Mouse (Mus musculus) skeletal muscle tissue, adult 2 months (tissue): ENCODE measurements around the gene Szrd1.

Experiments
- DNase-seq: peaks from one replicate; pipeline ENCODE4 v3.0.0-alpha.2; 2012; ENCODE audit warnings: low read depth, low spot score

Szrd1 gene

GRCm38 (mm10) chr4:141114521-141114981 is 25.0 kb downstream of the Szrd1 start:
- no peak for DNase-seq

- DNase-seq, result no peak
Observed at GRCm38 (mm10) chr4:141113831-141114230, 25.7 kb downstream of the Szrd1 start.

- no peak for DNase-seq
Observed at GRCm38 (mm10) chr4:141108196-141108732, 31.3 kb downstream of the Szrd1 start.

DNA sequence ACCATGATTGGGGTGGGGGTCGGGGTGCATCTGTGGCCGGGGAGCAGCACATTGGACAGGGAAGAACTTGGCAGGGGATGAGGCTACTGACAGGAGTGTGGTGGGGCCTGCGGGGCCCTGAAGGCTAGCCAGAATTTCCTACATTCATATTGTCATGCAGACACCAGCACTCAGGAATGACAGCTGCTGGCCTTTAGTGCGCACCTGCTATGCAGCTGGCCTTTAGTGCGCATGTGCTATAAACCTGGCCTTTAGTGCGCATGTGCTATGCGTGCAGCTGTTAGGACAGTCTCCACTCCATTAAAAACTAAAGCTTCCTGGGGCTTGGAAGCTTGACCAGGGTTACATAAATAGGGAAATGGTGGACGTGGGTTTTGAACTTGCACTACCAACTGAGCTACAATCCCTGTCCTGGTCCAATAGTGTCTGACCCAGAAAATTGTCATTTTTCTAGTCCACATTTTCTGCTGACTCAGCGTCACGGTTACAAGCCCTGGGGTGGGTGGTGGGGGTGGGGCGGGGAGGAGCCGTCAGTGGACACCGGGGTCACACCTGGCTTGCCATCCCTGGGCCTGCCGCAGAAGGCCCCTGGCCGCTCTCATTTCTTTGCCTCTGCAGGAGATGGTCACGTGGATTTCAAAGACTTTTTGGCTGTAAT is 32.9 kb downstream of the Szrd1 start:
- peak; percentile 37 for DNase-seq

GRCm38 (mm10) chr4:141101855-141102254 is 37.7 kb downstream of the Szrd1 start:
- no peak for DNase-seq

DNA sequence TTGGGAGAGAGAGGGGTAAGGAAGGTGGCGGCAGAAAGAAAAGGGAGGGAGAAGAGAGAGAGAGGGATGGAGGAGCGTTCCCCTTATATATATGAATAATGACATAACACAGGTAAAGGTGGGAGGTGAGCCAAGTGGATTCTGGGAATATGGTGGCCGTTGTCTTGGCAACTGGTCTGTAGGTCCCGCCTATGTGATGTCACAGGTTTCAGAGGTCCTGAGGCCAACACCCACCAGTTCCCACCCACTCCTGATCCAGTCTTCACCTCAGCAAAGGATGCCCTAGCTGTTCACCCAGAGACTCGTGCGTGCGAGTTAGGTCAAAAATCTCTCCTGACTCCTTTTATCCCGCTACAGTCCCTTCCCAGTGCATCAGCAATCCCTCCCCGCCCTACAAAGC is 38.3 kb downstream of the Szrd1 start:
- DNase-seq, result no peak

GRCm38 (mm10) chr4:141099956-141100355 is 39.6 kb downstream of the Szrd1 start:
- no peak for DNase-seq

GRCm38 (mm10) chr4:141098935-141099334 is 40.6 kb downstream of the Szrd1 start:
- no peak for DNase-seq

- no peak for DNase-seq
Observed at GRCm38 (mm10) chr4:141096710-141097109, 42.9 kb downstream of the Szrd1 start.

GRCm38 (mm10) chr4:141095016-141095415 is 44.6 kb downstream of the Szrd1 start:
- DNase-seq, result no peak

DNA sequence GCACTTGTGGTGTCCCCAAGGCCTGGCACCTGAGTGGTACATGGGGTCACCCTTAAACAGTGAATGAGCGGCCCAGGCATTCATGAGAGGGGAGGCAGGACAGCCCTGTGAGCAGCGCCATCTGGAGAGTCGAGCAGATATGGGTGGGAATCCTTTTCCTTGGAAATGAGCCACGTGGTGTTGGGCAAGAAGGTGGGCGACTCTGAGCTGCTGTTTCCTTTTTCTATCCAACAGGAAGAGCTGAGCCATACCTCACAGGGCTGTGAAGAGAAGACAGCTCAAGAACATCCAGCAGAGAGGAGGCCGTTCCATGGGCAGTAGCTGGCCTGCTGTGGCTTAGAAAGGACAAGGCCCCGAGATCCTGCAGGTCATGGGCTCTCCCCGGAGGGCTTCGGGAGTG is 50.9 kb downstream of the Szrd1 start:
- no peak for DNase-seq

DNA sequence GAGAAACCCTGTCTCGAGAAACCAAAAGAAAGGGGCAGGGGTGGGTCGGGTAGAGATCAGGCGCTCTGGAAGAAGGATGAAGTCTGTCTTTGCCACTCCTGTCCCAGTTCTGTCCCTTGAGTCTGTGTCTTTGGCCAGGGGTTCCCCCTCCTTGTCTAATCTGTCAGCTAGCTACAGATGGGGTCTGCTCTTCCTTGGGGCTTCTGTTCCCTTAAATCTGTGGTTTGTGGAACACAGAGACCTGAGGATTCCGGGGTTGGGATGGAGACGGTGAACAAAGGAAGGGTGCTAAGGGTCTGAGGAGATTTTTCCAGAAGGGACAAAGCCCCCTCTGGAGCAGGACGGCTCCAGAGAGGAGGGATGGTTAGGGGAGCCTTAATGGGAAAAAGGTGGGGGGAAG is 51.5 kb downstream of the Szrd1 start, which contains the start of gene Spata21:
TSS of gene Spata21 (plus strand) at position 301 of the 400 bp plus-strand sequence.
- no peak for DNase-seq

GRCm38 (mm10) chr4:141086862-141087261 is 52.7 kb downstream of the Szrd1 start:
- no peak for DNase-seq

- no peak for DNase-seq
Observed at GRCm38 (mm10) chr4:141078510-141079137, 61.0 kb downstream of the Szrd1 start.

DNA sequence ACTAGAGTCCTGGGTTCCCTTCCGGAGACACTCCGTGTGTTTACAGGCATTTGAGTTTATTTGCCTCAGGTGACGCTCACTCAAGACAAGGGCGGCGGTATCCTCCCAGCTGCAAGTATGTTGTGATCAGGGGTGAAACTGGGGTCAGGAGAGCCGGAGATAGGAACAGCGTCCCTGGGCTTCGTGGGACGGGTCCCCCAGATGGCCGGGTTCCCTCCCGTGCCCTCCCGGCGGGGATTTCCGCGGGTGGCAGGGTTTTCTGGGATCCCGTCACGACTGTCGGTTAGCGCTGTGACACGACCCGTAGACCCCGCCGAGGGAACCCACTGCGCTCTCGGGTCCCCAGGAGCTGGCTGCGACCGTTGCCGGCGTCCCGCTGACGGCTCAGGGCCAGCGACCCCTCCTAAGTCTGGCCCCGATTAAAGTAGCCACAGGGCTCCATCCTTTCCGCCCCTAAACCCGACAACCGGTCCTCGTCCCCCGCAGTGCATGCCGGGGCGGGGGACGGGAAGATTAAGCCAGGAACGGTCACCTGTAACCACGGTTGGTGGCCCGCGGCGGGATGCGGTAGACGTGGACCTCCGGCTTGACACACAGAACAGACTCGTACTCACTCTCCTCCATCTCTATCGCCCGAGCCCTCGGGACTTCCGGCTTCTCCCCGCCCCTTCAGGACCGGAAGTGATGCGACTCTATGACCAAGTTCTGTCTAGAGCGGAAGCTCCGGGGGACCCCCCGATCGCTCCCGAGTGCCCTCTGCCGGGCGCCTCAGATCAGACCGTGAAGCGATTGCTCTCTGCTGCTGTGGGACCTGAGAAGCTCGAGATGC is 61.7 kb downstream of the Szrd1 start, which contains the start of gene Necap2:
TSS of gene Necap2 (minus strand) at position 677 of the 829 bp plus-strand sequence.
- DNase-seq, result peak; percentile 90

DNA sequence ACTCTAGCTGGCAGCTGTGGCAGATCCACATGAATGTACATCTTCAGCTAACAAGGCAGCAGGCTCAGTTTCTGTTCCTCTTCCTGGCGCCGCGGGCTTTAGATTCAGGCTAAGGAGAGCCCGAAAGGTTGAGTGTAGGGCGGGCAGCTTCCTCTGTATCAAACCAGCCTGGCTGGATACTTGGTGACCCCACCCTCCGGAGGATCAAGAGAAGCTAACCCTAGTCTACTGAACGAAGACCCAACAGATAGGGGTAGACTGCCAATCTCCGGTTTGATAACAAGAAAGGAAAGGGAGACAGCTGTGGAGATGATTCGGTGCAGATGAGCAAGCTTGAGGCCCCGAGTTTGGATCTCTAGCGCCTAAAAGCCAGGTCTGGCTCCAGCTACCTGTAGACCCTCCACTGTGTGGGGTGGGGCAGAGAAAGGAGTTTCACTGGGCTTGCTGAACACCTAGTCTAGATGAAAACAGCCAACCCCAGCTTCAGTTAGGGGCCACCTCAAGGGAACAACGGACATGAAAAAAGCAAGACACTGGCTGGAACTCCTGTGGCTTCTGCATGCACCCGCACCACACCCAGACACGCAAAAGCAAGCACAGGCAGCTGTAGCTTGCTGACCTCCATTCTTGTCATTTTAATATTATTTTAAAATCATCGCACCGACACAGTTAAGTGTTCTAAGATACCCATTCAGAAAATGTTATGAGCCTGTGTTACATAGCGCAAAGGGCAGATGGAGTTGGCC is 62.6 kb downstream of the Szrd1 start:
- DNase-seq, result no peak

DNA sequence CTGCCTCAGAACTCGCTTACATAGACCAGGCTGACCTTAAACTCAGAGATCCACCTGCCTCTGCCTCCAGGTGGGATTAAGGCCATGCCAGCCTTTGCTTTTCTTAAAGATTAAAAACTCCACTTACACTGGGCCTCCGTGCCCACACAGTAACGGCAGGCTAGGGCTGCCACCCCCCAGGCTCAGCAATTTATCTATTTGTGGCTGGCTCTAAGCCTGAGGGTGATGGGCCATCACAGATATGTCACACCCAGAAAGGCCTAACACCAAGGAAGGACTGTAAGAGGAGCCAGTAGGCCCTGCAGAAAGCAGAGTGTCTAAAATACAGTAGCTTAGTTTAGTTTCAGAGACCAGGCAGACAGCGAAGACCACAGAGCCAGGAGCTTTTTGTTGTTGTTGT is 65.5 kb downstream of the Szrd1 start:
- no peak for DNase-seq

- DNase-seq, result peak; percentile 95
Observed at GRCm38 (mm10) chr4:141073661-141074060, 65.9 kb downstream of the Szrd1 start.

DNA sequence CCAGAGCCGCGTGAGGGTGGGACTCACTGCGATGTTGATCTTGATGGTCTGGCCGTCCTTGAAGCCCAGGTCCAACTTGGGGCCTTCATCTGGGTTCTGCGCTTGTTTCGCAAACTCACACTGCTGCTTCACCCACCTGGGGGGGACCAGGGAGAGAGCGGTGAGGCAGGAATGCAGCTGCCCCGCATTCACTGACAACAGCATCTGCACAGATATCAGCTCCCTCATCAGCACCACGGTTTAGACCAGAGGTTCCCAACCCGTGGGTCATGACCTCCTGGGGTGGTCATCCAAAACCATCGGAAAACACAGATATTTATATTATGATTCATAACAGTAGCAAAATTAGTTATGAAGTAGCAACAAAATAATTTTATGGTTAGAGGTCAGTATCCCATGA is 67.1 kb downstream of the Szrd1 start:
- DNase-seq, result no peak

- peak; percentile 62 for DNase-seq
Observed at GRCm38 (mm10) chr4:141069731-141070130, 69.8 kb downstream of the Szrd1 start.

- DNase-seq, result no peak
Observed at GRCm38 (mm10) chr4:141068655-141069054, 70.9 kb downstream of the Szrd1 start.
